Mouse (Mus musculus): Measurements from ENCODE around the gene Cyfip2.

The Cyfip2 gene

GRCm38 (mm10) chr11:46244731-46245604 is 67.7 kb downstream of the Cyfip2 start:
- in situ Hi-C loops (cut with MboI; ENCODE audit: low sequenced_read_pairs): no loop called here

GRCm38 (mm10) chr11:46241985-46242384 is 70.7 kb downstream of the Cyfip2 start:
- in situ Hi-C loops (cut with MboI; ENCODE audit: low sequenced_read_pairs): no loop called here

GRCm38 (mm10) chr11:46241150-46241673 is 71.4 kb downstream of the Cyfip2 start:
- in situ Hi-C loops (cut with MboI; ENCODE audit: low sequenced_read_pairs): no loop called here

- in situ Hi-C loops (cut with MboI; ENCODE audit: low sequenced_read_pairs): no loop called here
These were observed 75.7 kb downstream of the Cyfip2 start for GRCm38 (mm10) chr11:46236976-46237375.

- in situ Hi-C loops (cut with MboI; ENCODE audit: low sequenced_read_pairs): no loop called here
These were observed 77.3 kb downstream of the Cyfip2 start, which contains the start of gene Fndc9 for GRCm38 (mm10) chr11:46235334-46235733. TSS of gene Fndc9 (plus strand) at chr11:46235531.

- in situ Hi-C loops (cut with MboI; ENCODE audit: low sequenced_read_pairs): no loop called here
These were observed 78.7 kb downstream of the Cyfip2 start for GRCm38 (mm10) chr11:46233966-46234365.

GRCm38 (mm10) chr11:46232803-46233202 is 79.9 kb downstream of the Cyfip2 start:
- in situ Hi-C loops (cut with MboI; ENCODE audit: low sequenced_read_pairs): no loop called here

GRCm38 (mm10) chr11:46230184-46230583 is 82.5 kb downstream of the Cyfip2 start:
- in situ Hi-C loops (cut with MboI; ENCODE audit: low sequenced_read_pairs): no loop called here

GRCm38 (mm10) chr11:46225345-46225744 is 87.3 kb downstream of the Cyfip2 start:
- in situ Hi-C loops (cut with MboI; ENCODE audit: low sequenced_read_pairs): no loop called here

GRCm38 (mm10) chr11:46223575-46223974 is 89.1 kb downstream of the Cyfip2 start:
- in situ Hi-C loops (cut with MboI; ENCODE audit: low sequenced_read_pairs): no loop called here

- in situ Hi-C loops (cut with MboI; ENCODE audit: low sequenced_read_pairs): no loop called here
These were observed 92.4 kb downstream of the Cyfip2 start for GRCm38 (mm10) chr11:46220211-46220610.

- in situ Hi-C loops (cut with MboI; ENCODE audit: low sequenced_read_pairs): no loop called here
These were observed 93.3 kb downstream of the Cyfip2 start for GRCm38 (mm10) chr11:46219380-46219779.

- in situ Hi-C loops (cut with MboI; ENCODE audit: low sequenced_read_pairs): no loop called here
These were observed 94.1 kb downstream of the Cyfip2 start for GRCm38 (mm10) chr11:46218584-46218983.

- in situ Hi-C loops (cut with MboI; ENCODE audit: low sequenced_read_pairs): no loop called here
These were observed 95.0 kb downstream of the Cyfip2 start for GRCm38 (mm10) chr11:46217686-46218085.

GRCm38 (mm10) chr11:46216669-46217068 is 96.0 kb downstream of the Cyfip2 start:
- in situ Hi-C loops (cut with MboI; ENCODE audit: low sequenced_read_pairs): no loop called here

GRCm38 (mm10) chr11:46215354-46215753 is 97.3 kb downstream of the Cyfip2 start:
- in situ Hi-C loops (cut with MboI; ENCODE audit: low sequenced_read_pairs): no loop called here

GRCm38 (mm10) chr11:46214368-46215230 is 98.1 kb downstream of the Cyfip2 start:
- in situ Hi-C loops (cut with MboI; ENCODE audit: low sequenced_read_pairs): no loop called here

- in situ Hi-C loops (cut with MboI; ENCODE audit: low sequenced_read_pairs): no loop called here
These were observed 98.8 kb downstream of the Cyfip2 start for GRCm38 (mm10) chr11:46213844-46214243.

GRCm38 (mm10) chr11:46211858-46212257 is 100.8 kb downstream of the Cyfip2 start:
- in situ Hi-C loops (cut with MboI; ENCODE audit: low sequenced_read_pairs): no loop called here

GRCm38 (mm10) chr11:46209884-46210283 is 102.8 kb downstream of the Cyfip2 start:
- in situ Hi-C loops (cut with MboI; ENCODE audit: low sequenced_read_pairs): no loop called here

GRCm38 (mm10) chr11:46205639-46206409 is 106.8 kb downstream of the Cyfip2 start:
- in situ Hi-C loops (cut with MboI; ENCODE audit: low sequenced_read_pairs): no loop called here

All from CH12F3 (cell line).